Mouse (Mus musculus) brain, embryonic 14.5 days (tissue): ENCODE data around the gene Upp2. TPM values are rescaled to one million over a fixed set of nuclear protein-coding genes. Genes with fewer than 3 reads are reported as not detected.

Experiments
- DNase-seq: peaks from one replicate; pipeline ENCODE4 v3.0.0-alpha.2; 2011; ENCODE audit warnings: low read depth
- CTCF ChIP-seq: fragments of 200-500 bp; IDR thresholded peaks from 2 replicates; pipeline ENCODE4 v1.5.1; 2012; ENCODE audit warnings: inconsistent platforms, mild to moderate bottlenecking, moderate library complexity, borderline replicate concordance; ENCODE audit not compliant: insufficient read depth, insufficient read length; ENCODE audit errors: extremely low read depth
- POLR2A ChIP-seq: fragments of 200-500 bp; IDR thresholded peaks from 2 replicates; pipeline ENCODE4 v1.6.1; 2012; ENCODE audit warnings: mild to moderate bottlenecking, inconsistent platforms, borderline replicate concordance; ENCODE audit not compliant: poor library complexity, insufficient read depth, insufficient read length, severe bottlenecking; ENCODE audit errors: extremely low read depth
- polyA plus RNA-seq: library from polyadenylated mRNA; depleted of rRNA; stranded (reverse); fragments of >200 nt; gene quantifications from 2 replicates; pipeline ENCODE4 v1.2.3, GENCODE M21; 2012; rRNA removed

The Upp2 gene
- polyA plus RNA-seq, 1 experiment = 13.5 TPM

GRCm38 (mm10) chr2:58794489-58794888, 227.4 kb downstream of the Upp2 start:
- TF ChIP-seq POLR2A = no peak
- peak; percentile 39 for DNase-seq

- TF ChIP-seq POLR2A (no peak), CTCF (no peak)
- no peak for DNase-seq
Observed at GRCm38 (mm10) chr2:58795432-58795831, 228.3 kb downstream of the Upp2 start.

GRCm38 (mm10) chr2:58797506-58797905, 230.4 kb downstream of the Upp2 start:
- TF ChIP-seq POLR2A (no peak), CTCF (no peak)
- no peak for DNase-seq

GRCm38 (mm10) chr2:58799126-58799525, 232.0 kb downstream of the Upp2 start:
- no peak for DNase-seq
- TF ChIP-seq CTCF = no peak
- TF ChIP-seq POLR2A = no peak

GRCm38 (mm10) chr2:58799623-58800022, 232.5 kb downstream of the Upp2 start:
- TF ChIP-seq POLR2A (no peak), CTCF (no peak)
- DNase-seq = no peak

GRCm38 (mm10) chr2:58812941-58813340, 245.8 kb downstream of the Upp2 start:
- TF ChIP-seq CTCF (no peak), POLR2A (no peak)

GRCm38 (mm10) chr2:58828910-58829600, 262.0 kb downstream of the Upp2 start:
- DNase-seq = no peak
- TF ChIP-seq POLR2A (no peak), CTCF (no peak)

More at GRCm38 (mm10) chr2:58812941-58813340, 245.8 kb downstream of the Upp2 start:
- DNase-seq = peak; percentile 77

- no peak for TF ChIP-seq CTCF
- TF ChIP-seq POLR2A = no peak
- peak; percentile 51 for DNase-seq
Observed at GRCm38 (mm10) chr2:58829981-58830742, 263.1 kb downstream of the Upp2 start.

- DNase-seq = peak; percentile 19
- no peak for TF ChIP-seq POLR2A
- no peak for TF ChIP-seq CTCF
Observed at GRCm38 (mm10) chr2:58832253-58832980, 265.3 kb downstream of the Upp2 start.

GRCm38 (mm10) chr2:58841021-58841420, 273.9 kb downstream of the Upp2 start:
- TF ChIP-seq POLR2A (no peak), CTCF (no peak)
- no peak for DNase-seq

GRCm38 (mm10) chr2:58842443-58842842, 275.3 kb downstream of the Upp2 start:
- no peak for TF ChIP-seq CTCF
- TF ChIP-seq POLR2A = no peak
- DNase-seq = no peak

Other genes starting within 250 kb of the Upp2 start
- gene Acvr1c, start 209.4 kb upstream of the Upp2 start, polyA plus RNA-seq = 0.26 and 0.34 TPM in 2 replicates
- gene Gm17409, start 97.2 kb upstream of the Upp2 start, polyA plus RNA-seq = not detected in 2 replicates
- gene Acvr1, start 141 bp upstream of the Upp2 start, polyA plus RNA-seq = 14.4 and 19.9 TPM in 2 replicates